Mouse (Mus musculus) gastrocnemius, postnatal 36 days (tissue): ENCODE data around the gene Mcm3. TPM values are rescaled to one million over a fixed set of nuclear protein-coding genes. Genes with fewer than 3 reads are reported as not detected.
A peak's percentile ranks its signal among the peaks of the same experiment; 100 is the strongest.

ENCODE experiments used
- DNase-seq, 2 experiments: peaks; one replicate each; pipeline ENCODE4 v3.0.0; 2022
- intact Hi-C: fragments of 180-260 bp; cut with DNase I; formaldehyde crosslinking; loops from one replicate; pipeline ENCODE4 v1.15.1; 2025
- long read RNA-seq, 2 experiments: library from polyadenylated mRNA; stranded (forward); transcript quantifications; one replicate each; pipeline ENCODE4 v2.0.0; 2021
- total RNA-seq, 2 experiments: library from RNA; stranded (reverse); gene quantifications; 2 replicates each; pipeline ENCODE4 v1.2.3; 2021

The Mcm3 gene
- 1 to 10 TPM; 2.8 to 3.3 TPM for total RNA-seq
- long read RNA-seq, experiment 1, partial matches to known transcripts = 0 of 2 reads
- long read RNA-seq, experiment 1, other reads (novel, unspliced or antisense) = 0 of 2 reads
- long read RNA-seq, experiment 2, partial matches to known transcripts = 0 of 4 reads
- long read RNA-seq, experiment 2, other reads (novel, unspliced or antisense) = 1 of 4 reads

DNA sequence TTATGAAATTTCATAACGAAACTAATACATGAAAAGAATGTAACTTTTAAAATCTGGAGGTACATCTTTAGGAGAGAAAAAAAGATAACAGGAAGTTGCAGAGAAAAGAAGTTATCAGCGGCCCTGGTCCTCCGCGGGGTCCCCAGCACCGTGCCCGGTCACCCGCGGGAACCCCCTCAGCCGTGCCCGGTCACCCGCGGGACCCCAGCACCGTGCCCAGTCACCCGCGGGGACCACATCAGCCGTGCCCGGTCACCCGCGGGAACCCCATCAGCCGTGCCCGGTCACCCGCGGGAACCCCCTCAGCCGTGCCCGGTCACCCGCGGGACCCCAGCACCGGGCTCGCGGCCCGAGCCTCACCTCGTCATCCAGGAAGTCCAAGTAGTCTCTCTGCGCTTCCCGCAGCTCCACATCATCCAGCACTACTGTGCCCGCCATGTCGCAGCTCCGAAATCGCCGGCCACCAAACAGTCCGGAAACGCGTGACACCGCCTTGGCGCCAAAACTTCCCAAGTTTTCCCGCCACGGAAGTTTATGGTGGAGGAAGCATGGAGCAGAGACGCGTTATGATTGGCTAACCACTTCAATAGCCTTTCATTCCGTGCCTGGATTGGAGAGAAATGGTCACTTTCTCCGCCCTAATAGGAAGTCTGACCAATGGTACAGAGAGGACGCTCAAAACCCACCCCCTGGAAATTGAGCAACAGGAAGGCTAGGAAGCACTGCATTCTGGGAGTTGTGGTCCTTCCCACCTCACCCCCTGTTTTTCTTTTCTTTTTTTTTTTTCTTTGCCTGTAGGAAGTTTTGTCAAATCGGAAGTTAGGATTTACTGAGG lies at the start of gene Mcm3:
TSS of gene Mcm3 (minus strand) at position 542 of the 835 bp plus-strand sequence.
- intact Hi-C loops = loop anchor here (5.0 to 10.0 kb wide), 2 partner anchors 72 to 265 kb away; partner anchors contain the start of gene Paqr8
- peak; percentile 74 to 81 for DNase-seq

DNA sequence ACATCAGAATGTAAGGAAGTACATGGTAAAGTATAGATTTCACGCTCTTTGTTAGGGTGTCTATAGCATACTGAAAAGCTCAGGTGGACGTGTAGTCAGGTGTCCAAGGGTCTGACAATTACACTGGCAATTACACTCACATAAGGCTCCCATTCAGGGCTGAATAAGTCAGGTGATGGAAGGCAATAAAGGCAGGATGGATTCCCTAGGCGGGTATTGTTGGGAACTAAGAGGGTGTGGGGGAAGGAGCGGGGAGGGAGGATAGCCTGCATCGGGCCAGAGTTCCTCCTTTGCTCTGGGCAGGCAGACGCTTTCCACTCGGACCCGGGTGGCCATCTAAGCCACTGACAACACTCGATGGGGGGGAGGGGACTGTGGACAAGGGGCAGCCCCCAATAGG lies 47.9 kb upstream of the Mcm3 start:
- DNase-seq = no peak
- intact Hi-C loops = no loop called here

DNA sequence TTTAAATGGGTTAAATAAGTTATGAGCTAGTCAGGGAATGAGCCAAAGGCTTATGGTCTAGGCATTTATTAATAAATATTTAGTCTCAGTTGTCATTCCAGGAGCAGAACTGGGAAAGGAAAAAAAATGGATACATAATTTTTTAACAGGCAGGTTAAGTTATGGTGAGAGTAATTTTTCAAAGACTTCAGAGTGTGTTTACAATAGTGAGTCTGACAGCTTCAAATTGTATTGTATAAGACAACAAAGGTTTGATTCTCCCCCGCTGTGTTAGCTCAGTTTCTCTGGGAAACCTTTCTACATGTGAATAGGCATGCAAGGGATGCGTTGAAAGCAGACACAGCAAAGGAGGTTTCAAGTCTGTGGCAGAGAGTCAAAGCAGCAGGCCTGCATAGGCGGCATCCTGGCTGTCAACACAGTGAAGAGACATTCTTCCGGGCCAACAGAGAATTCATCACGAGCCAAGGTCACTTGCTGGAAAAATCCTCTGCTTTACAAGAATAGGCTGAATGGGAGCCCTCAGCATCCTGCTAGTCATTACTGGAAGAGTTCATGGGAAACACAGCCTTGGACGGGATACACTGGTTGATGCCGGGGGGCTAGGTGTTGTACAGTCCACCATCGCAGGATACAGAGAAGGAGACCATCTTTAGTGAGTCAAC lies 47.3 kb upstream of the Mcm3 start:
- intact Hi-C loops = no loop called here
- DNase-seq = no peak

DNA sequence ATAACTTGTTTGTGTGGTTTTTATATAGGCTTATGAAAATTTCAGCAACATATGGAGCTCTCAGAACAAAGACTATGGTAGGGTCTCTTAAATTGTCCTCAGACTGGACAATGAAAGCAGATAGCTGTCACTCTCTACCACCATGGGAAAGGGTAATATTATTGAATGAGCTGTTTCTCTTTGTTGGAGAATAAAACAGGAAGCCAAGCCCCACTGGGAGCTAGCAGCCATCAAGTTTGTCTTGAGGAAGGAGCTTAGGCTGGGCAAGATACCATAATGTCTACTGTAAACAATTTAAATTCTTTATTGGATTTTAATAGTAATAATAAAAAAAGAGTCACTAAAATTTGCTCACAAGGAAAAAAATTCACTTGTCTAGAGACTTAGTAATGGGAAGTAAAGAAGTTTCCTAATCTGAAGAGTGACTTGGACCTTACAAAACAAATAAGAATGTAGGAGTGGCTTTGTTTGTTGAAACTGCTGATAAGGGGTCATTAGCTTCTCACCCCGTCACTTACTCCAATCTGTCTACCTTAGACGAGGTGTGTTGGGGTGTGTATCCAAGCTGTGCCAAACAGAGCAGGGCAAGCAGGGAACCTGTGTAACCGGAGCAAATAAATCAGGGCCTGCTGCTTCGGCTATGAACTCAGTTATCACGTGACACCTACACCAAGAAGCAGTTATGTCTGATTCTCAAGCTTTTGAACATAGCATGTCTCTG lies 43.5 kb upstream of the Mcm3 start:
- no peak for DNase-seq
- intact Hi-C loops = no loop called here

DNA sequence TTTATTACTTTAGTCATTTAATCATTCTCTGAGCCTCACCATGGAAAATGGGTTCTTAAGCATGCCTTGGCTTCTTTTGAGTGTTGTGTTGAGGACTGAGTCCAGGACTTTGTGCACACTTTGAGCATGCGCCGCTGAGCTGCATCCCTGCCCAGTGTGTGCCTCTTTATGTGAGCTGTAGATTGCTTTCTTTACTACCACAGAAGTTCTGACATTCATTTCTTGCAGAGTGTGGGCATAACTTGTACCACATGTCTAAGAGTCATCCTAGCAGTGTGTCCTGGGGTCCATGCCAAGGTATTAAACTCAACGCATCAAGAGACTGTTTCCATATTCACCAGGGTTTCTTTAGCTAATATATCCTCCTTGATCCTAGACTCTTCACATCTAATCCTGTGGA lies 41.8 kb upstream of the Mcm3 start:
- intact Hi-C loops = no loop called here
- DNase-seq = no peak

DNA sequence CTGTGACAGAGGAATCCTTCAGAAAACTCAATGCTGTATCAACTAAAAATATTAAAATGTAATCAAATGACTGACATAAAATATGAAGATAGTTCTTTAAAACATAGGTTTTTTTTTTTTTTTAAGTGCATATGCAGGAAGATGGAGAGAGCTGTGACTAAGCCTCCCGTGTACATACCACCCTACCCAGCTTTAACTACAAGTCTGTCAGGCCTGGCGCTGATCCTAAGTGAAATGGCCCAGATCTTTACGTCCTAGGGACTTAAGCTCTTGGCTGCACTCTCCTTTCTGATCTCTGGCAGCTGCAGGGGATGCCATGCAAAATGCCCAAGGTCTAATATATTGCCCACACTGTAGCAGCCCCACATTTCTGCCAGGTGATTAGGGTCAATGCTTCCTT lies 40.7 kb upstream of the Mcm3 start:
- no peak for DNase-seq
- intact Hi-C loops = no loop called here

DNA sequence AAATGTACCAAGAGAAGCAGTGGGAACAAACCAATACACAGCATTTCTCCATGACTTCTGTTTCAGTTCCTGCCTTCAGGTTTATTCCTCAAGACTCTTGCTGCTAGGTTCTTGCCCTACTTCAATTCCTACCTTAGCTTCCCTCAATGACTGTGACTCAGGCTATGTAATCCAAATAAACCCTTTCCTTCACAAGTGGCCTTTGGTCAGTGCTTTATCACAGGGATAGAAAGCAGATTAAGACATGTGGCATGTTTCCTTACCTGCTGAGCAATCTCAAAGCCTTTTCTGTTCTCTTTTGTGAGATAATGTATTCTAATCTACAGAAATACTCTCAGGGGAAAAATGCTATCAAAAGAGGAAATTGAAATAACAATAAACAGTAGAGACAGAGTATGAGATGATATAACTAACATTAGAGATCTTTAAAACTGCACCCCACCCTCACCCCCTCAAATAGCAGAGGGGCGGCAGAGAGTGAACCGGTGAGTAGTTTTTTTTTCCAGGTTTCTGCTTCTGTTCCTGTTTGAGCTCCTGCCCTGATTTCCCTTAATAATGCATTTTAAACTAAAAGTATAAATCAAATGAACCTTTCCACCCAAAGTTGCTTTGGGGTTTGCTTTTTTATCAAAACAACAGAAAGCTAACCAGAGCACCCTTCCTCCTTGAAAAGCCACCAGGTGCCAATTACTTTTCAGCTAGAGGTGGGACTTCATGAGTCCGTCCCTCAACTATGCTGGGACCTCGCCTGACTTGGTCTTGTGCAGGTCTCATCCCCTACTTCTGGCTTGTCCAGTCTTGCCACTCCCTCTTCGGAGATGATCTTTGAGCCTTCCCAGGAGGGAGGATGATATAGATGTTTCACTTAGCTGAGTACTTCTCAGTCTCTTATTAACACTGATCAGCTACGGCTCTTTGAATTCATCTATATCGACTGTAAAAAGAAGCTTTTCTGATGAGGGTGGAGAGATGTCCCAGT lies 37.1 kb upstream of the Mcm3 start:
- intact Hi-C loops = no loop called here
- DNase-seq = no peak

DNA sequence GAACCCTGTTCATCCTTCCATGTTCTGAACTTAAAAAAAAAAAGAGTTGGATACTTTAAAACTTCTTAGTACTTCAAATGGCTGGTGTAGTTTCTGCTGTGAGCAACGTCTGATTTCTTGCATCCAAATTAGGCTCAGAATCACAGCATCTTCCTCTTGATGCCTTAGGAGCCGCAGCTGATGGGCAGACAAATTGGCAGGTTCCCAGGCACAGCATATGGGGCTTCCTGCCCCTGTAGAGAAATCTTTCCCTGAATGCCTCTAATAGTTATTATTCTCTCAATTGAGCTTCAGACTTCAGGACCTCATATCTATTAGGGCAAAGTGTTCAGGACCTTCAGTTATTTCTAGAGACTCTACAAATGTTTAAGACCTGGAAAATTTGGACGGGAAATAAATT lies 19.8 kb upstream of the Mcm3 start:
- intact Hi-C loops = no loop called here

DNA sequence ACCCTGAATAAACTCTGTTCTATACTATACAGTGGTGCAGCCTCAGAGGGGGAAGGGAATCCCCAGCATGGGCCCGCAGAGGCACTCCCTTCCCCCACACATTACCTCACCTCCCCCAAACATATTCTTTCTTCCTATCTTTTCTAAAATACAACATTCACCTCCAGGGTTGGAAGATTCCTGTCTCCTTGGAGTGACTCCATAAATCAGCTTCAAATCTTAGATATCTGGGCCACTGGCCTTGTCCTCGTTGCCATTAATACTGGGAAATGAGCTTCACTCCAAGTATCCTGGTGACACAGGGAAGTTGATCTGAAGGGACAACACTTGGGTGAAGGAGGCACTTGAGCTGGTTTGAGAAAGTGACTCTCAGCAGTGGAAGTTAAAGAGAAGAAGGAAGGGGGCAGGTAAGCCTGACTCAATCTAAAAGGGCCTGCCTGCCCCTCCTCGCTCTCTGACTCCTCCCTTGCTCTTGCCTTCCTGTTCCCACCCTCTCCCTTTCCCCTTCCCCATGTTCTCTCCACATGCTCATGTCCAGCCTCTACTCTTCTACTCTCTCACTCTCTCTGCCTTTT lies 16.5 kb upstream of the Mcm3 start:
- DNase-seq = no peak
- intact Hi-C loops = no loop called here

More for the DNA sequence above, 19.8 kb upstream of the Mcm3 start:
- no peak for DNase-seq

DNA sequence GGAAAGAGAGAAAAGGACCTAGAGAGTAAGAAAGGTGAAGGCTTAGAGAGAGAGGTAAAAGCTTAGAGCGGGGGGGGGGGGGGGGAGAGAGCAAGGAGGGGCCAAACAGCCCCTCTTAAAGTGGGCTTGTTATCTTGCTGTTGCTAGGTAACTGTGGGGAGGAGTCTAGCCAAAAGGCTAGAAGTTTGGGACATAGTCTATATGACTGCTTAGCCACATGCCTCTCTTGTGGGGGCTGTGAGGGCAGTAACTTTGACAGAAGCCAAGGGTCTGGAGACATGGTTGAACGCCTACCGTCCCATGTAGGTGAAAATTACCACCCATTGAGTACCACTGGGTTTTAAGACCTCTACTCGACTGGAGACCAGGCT lies 13.0 kb upstream of the Mcm3 start:
- DNase-seq = no peak
- intact Hi-C loops = no loop called here

DNA sequence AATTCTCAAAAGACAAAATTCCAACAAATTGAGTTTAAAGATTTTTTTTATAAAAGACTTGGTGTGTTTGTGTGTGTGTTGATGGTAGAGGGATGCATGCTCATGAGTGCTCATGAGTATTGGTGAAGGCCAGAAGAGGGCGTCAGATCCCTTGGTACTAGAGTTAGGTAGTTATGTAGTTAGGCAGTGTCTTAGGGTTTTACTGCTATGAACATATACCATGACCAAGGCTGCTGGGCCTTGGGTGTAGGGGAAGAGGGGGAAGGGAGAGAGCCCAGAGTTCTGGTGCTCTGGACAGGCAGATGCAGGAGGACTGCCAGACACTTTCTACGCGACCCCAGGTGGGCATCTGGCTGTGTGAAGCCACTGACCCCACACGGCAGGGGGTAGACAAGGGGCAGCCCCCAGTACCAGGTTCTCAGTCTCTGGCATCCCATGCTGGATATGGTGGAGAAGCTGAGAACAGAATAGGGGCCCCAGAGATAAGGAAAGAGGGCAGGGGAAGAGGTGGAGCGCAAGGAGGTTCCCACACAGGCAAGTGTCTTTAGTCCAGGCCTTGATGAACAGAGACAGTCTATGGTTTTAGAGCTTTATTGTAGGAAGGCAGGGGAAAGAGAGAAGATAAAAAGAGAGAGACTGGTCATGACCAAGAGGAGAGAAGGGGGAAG lies 12.5 kb upstream of the Mcm3 start:
- DNase-seq = no peak
- intact Hi-C loops = no loop called here

DNA sequence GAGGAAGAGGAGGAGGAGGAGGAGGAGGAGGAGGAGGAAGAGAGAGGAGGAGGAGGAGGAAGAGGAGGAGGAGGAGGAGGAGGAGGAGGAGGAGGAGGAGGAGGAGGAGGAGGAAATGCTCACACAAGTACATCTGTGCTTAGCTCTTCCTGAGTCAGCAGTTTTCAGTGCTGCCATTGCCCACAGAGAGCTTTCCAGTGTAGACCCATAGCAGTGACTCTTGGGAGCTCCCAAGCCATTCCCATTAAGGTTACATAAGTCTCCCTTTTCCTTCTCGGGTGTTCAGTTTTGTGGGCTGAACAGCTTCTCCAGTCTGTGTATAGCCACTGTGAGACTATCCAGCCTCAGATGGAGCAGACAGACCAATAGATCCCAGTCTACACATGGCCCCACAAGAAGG lies 10.4 kb upstream of the Mcm3 start:
- intact Hi-C loops = no loop called here
- DNase-seq = no peak

DNA sequence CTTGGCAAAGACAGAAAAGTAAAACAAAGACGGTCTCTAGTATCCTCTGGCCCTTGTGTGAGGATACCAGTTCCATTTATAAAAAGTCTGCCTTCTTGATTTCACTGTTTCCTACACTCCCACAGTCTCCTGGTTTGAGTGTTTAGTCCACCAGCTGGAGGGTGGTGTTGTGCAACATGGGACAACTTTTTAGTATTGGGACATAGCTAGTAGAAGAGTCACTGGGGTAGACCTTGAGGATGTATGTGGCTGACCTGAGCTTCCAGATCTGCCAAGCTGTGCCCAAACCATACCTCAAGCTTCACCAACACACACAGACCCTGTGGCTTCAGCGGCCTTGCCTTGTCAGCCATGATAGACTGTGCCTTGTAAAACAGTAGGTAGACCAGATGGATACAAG lies 7.9 kb upstream of the Mcm3 start:
- intact Hi-C loops = loop anchor here (10.0 kb wide), 1 partner anchor 257 kb away; no protein-coding TSS in a partner anchor
- DNase-seq = no peak

DNA sequence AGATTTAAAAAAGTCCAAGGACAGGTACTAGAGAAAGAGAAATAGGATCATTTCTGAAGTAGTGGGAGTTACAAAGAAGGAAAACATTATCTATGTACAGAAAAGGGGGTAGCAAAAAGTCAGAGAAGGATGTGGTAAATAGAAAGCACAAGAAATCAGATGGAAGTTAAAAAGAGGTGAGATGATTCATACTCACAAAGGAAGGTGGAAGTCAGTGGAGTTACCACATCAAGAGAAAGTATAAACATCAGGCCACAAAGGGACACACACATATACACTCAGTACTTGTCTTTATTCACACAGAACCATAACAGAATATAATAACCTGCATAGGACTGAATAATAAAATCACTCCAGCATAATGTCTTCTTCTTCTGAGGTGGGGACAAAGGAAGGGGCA lies 4.9 kb upstream of the Mcm3 start:
- intact Hi-C loops = loop anchor here (10.0 kb wide), 1 partner anchor 260 kb away; no protein-coding TSS in a partner anchor

DNA sequence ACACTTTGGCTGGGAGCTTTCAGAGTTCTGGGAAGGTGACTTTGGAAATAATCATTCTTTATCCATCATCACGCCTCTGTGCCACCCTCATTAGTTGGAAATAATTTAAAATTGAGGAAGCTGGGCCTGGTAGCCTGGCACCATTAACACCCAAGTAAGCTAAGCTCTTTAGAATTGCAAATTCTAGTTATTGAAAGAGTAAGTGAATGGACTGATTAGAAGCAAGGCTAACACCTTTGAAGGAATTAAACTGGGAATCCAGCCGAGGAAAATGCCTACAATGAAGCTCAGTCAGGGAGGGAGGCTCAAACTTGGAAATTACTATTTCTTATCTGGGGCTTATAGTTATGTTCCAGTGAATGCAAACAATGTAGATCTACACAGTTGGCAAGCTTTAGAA lies 3.8 kb upstream of the Mcm3 start:
- intact Hi-C loops = loop anchor here (5.0 to 10.0 kb wide), 2 partner anchors 68 to 261 kb away; partner anchors contain the start of gene Paqr8
- no peak for DNase-seq

More for the DNA sequence above, 4.9 kb upstream of the Mcm3 start:
- no peak for DNase-seq

DNA sequence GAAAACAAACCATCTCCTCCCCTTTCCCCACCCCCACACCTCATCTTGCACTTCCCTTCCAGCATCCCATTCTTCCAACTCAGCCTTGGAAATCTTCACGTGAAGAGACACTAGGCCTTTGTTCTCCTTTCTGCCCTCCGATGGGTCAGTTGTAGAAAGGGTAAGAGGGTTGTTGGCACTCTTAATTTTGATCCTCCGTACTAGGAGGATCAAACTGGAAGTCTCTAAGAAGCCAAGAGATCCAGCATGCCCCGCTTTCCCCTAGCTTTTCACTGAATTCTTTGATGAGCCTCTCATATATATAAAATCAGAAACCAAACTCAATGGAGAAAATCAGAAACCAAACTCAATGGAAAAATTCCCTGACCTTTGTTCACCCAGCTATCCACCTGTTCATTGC lies 3.4 kb upstream of the Mcm3 start:
- intact Hi-C loops = loop anchor here (5.0 to 10.0 kb wide), 2 partner anchors 69 to 261 kb away; partner anchors contain the start of gene Paqr8
- no peak for DNase-seq

DNA sequence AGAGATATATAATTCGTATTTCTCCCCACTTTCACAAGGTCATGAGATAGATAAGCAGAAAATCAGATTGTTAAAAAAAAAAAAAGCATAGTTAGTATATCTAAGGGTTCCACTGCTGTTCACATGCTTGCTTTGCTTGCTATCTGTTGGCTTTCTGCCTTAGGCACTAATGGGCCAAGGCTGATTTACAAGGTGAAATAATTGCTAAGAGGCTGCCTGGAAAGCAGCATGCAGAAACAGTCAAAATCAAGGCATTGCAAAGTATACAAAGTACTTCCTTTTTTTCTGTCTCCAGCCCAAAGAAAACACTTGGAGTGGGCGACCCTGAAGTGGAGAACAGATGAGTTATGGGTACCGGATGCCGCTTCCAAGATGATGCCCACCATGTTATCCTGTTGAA lies 847 bp upstream of the Mcm3 start:
- intact Hi-C loops = loop anchor here (5.0 to 10.0 kb wide), 2 partner anchors 71 to 264 kb away; partner anchors contain the start of gene Paqr8
- no peak for DNase-seq

DNA sequence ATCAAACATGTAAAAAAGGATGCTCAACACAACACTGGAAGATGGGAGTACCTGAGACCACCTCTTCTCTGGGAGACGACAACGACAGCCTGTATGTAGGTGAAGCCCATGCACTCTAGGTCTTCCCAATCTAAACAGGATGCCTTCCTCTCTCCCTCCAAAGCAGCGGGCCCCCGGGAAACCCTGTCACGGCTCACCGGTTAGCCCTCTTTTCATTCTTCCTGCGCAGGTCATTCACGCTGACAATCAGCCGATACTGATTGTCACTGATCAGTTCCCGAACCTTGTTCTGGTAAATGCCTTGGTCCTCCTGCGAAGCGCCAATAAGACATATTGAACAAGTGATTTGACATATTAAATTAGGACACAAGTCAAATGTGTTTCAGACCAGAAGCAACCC lies 2.5 kb downstream of the Mcm3 start:
- intact Hi-C loops = no loop called here
- DNase-seq = no peak

DNA sequence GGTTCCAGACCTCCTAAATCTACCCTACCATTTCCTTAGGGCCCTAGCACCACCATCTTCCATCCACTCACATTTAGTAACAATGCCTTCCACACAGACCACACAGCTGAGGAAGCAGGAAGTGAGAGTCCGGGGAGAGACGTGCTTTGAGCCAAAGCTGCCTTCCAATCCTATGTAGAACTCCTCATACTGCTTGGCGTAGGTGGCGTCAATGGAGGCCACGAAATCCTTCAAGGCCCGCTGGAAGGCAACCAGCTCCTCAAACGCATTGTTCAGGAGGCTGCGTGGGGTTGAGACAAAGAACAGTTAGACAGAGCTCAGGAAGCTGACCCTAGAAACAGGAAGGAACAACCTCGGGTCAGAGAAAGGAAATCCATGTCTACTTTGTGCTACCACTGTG lies 2.9 kb downstream of the Mcm3 start:
- no peak for DNase-seq
- intact Hi-C loops = no loop called here
